Mouse (Mus musculus) embryonic fibroblast, embryonic 13.5 days (primary cell): ENCODE data around the gene Pla2g2d.

Source experiments
- CTCF ChIP-seq: IDR thresholded peaks from 2 replicates; pipeline ENCODE4 v1.5.1; 2011; ENCODE audit warnings: mild to moderate bottlenecking, control low read depth, low read length, moderate library complexity, borderline replicate concordance; ENCODE audit not compliant: insufficient read depth
- POLR2A ChIP-seq: IDR thresholded peaks from 2 replicates; pipeline ENCODE4 v1.6.1; 2011; ENCODE audit warnings: low read depth, mild to moderate bottlenecking, control low read depth, low read length, moderate library complexity

DNA sequence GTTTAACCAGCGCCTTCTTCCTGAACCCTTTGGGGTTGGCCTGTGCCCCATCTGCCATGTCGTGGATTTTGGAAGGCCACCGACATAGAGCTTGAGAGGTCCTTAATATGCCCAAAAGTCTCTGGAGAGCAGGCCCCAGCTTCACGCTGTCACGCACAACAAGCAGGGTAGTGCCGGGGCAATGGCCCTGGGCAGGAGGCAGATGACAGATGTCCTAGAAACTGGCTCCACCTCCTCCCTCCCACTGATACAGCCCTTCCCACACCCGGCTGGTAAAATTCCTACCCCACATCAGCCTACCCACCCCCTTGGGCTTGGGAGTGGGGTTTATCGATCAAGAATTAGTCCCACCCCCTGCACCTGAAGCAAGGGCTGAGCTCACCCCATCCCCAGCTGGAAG is 18.1 kb upstream of the Pla2g2d start, which contains the start of gene Pla2g2f:
- TF ChIP-seq CTCF (no peak), POLR2A (no peak)
